Mouse (Mus musculus) midbrain, embryonic 15.5 days (tissue): ENCODE data around the gene Cpxm1. TPM values are rescaled to one million over a fixed set of nuclear protein-coding genes. Genes with fewer than 3 reads are reported as not detected.
A peak's percentile ranks its signal among the peaks of the same experiment; 100 is the strongest.
"Not testable (repeated sequence)": the region's sequence is repeated elsewhere in the genome, so short reads cannot be mapped to it uniquely, and the experiment has no call there.

Experiments used
- ATAC-seq: fragments of 200-750 bp; cut with Nextera tagmentation; replicated peaks from 2 replicates; pipeline ENCODE4 v1.8.0; 2017; ENCODE audit warnings: moderate TSS enrichment
- H3K27ac ChIP-seq: fragments of 300-500 bp; sonication (generic); 2 replicates; pipeline ENCODE4 v1.5.1; 2015; ENCODE audit warnings: mild to moderate bottlenecking, inconsistent platforms
- H3K27me3 ChIP-seq: fragments of 300-500 bp; sonication (generic); replicated peaks from 2 replicates; pipeline ENCODE4 v1.6.1; 2015; ENCODE audit warnings: inconsistent platforms
- H3K36me3 ChIP-seq: fragments of 300-500 bp; sonication (generic); replicated peaks from 2 replicates; pipeline ENCODE4 v1.6.1; 2015; ENCODE audit warnings: inconsistent platforms
- H3K4me1 ChIP-seq: fragments of 300-500 bp; sonication (generic); 2 replicates; pipeline ENCODE4 v1.6.1; 2015; ENCODE audit warnings: inconsistent platforms
- H3K4me2 ChIP-seq: fragments of 300-500 bp; sonication (generic); 2 replicates; pipeline ENCODE4 v1.6.1; 2015; ENCODE audit warnings: inconsistent platforms, mild to moderate bottlenecking, moderate library complexity
- H3K4me3 ChIP-seq: fragments of 300-500 bp; sonication (generic); 2 replicates; pipeline ENCODE4 v1.5.1; 2015; ENCODE audit warnings: mild to moderate bottlenecking, inconsistent platforms
- H3K9ac ChIP-seq: fragments of 300-500 bp; sonication (generic); 2 replicates; pipeline ENCODE4 v1.6.1; 2015; ENCODE audit warnings: mild to moderate bottlenecking, inconsistent platforms
- H3K9me3 ChIP-seq: fragments of 300-500 bp; sonication (generic); 2 replicates; pipeline ENCODE4 v1.6.1; 2016; ENCODE audit warnings: inconsistent platforms
- WGBS: fragments of 180-500 bp; shearing (Covaris S2); methylation state at CpG from one replicate; pipeline ENCODE4 v1.1.7; 2015; ENCODE audit warnings: mixed read lengths; 5-methylcytosine and 5-hydroxymethylcytosine counted together
- polyA plus RNA-seq: library from polyadenylated mRNA; unstranded; fragments of >200 nt; fragmentation: Nextera tagmentation; extraction: Ambion mirVana; gene quantifications from 2 replicates; pipeline ENCODE4 v1.2.1, GENCODE M21; 2015

Cpxm1 gene
- polyA plus RNA-seq, 1 experiment from 2014 or later = 21.2 TPM

- no peak overlapping the region for H3K4me2 ChIP-seq
- no peaks in the 10 kb centered on the region for H3K36me3 ChIP-seq
- H3K27me3 ChIP-seq = peaks cover 7% of the 10 kb centered on the region; the same call in 1 of the 2 replicates
- 93% methylated on average over 11 of the region's 11 CpGs for WGBS
- H3K4me1 ChIP-seq = peaks cover 15% of the 10 kb centered on the region
- ATAC-seq = no peak
- no peaks in the 10 kb centered on the region for H3K9me3 ChIP-seq
- H3K4me3 ChIP-seq = no peak overlapping the region
- H3K27ac ChIP-seq = no peak overlapping the region
- H3K9ac ChIP-seq = no peak overlapping the region
Measured at GRCm38 (mm10) chr2:130395696-130396095, 1.7 kb downstream of the Cpxm1 start.

GRCm38 (mm10) chr2:130392836-130393235, 4.5 kb downstream of the Cpxm1 start:
- Histone ChIP-seq H3K4me1 (peaks cover 12% of the 10 kb centered on the region), H3K36me3 (no peaks in the 10 kb centered on the region), H3K4me2 (no peak overlapping the region), H3K9ac (no peak overlapping the region), H3K9me3 (no peaks in the 10 kb centered on the region), H3K4me3 (no peak overlapping the region), H3K27me3 (no peaks in the 10 kb centered on the region), H3K27ac (no peak overlapping the region)
- no peak for ATAC-seq
- WGBS = 87% methylated on average over 3 of the region's 3 CpGs

- no peak for ATAC-seq
- Histone ChIP-seq H3K4me1 (no peaks in the 10 kb centered on the region), H3K4me2 (no peak overlapping the region), H3K27ac (no peak overlapping the region), H3K9ac (no peak overlapping the region), H3K27me3 (no peaks in the 10 kb centered on the region), H3K9me3 (no peaks in the 10 kb centered on the region), H3K4me3 (no peak overlapping the region), H3K36me3 (no peaks in the 10 kb centered on the region)
- 87% methylated on average over 11 of the region's 11 CpGs for WGBS
Measured at GRCm38 (mm10) chr2:130390993-130391625, 6.3 kb downstream of the Cpxm1 start.

- WGBS = 85% methylated on average over 2 of the region's 2 CpGs
- no peaks in the 10 kb centered on the region for H3K9me3 ChIP-seq
- no peak overlapping the region for H3K4me3 ChIP-seq
- no peak overlapping the region for H3K9ac ChIP-seq
- H3K27me3 ChIP-seq = no peaks in the 10 kb centered on the region
- no peak for ATAC-seq
- no peak overlapping the region for H3K27ac ChIP-seq
- H3K4me1 ChIP-seq = no peaks in the 10 kb centered on the region
- H3K36me3 ChIP-seq = no peaks in the 10 kb centered on the region
- H3K4me2 ChIP-seq = no peak overlapping the region
Measured at GRCm38 (mm10) chr2:130388796-130389195, 8.6 kb downstream of the Cpxm1 start.

- Histone ChIP-seq H3K27me3 (no peaks in the 10 kb centered on the region), H3K9me3 (no peaks in the 10 kb centered on the region), H3K4me3 (no peak overlapping the region), H3K36me3 (no peaks in the 10 kb centered on the region), H3K9ac (no peak overlapping the region), H3K4me1 (no peaks in the 10 kb centered on the region), H3K27ac (no peak overlapping the region), H3K4me2 (no peak overlapping the region)
- no peak for ATAC-seq
- 48% methylated on average over 1 of the region's 1 CpGs for WGBS
Measured at GRCm38 (mm10) chr2:130386212-130386611, 11.2 kb downstream of the Cpxm1 start.

- Histone ChIP-seq H3K4me2 (no peak overlapping the region), H3K27ac (no peak overlapping the region), H3K4me1 (no peaks in the 10 kb centered on the region), H3K27me3 (no peaks in the 10 kb centered on the region), H3K4me3 (no peak overlapping the region), H3K36me3 (no peaks in the 10 kb centered on the region), H3K9me3 (no peaks in the 10 kb centered on the region), H3K9ac (no peak overlapping the region)
- ATAC-seq = peak; percentile 54; the same call in 1 of the 2 replicates
- WGBS = 69% methylated on average over 6 of the region's 6 CpGs
Measured at GRCm38 (mm10) chr2:130383895-130384294, 13.5 kb downstream of the Cpxm1 start.

GRCm38 (mm10) chr2:130383205-130383604, 14.2 kb downstream of the Cpxm1 start:
- no peak for ATAC-seq
- no peak overlapping the region for H3K4me3 ChIP-seq
- 47% methylated on average over 3 of the region's 3 CpGs for WGBS

GRCm38 (mm10) chr2:130374951-130375350, 22.4 kb downstream of the Cpxm1 start:
- Histone ChIP-seq H3K9me3 (no peaks in the 10 kb centered on the region), H3K27me3 (no peaks in the 10 kb centered on the region), H3K4me3 (no peak overlapping the region), H3K9ac (no peak overlapping the region), H3K27ac (no peak overlapping the region), H3K36me3 (no peaks in the 10 kb centered on the region), H3K4me1 (no peaks in the 10 kb centered on the region), H3K4me2 (no peak overlapping the region)
- ATAC-seq = no peak
- WGBS = 78% methylated on average over 4 of the region's 4 CpGs

More at GRCm38 (mm10) chr2:130383205-130383604, 14.2 kb downstream of the Cpxm1 start:
- Histone ChIP-seq H3K4me1 (no peaks in the 10 kb centered on the region), H3K36me3 (no peaks in the 10 kb centered on the region), H3K27ac (no peak overlapping the region), H3K9me3 (no peaks in the 10 kb centered on the region), H3K27me3 (no peaks in the 10 kb centered on the region), H3K9ac (no peak overlapping the region), H3K4me2 (no peak overlapping the region)

- not testable (repeated sequence) for H3K4me3 ChIP-seq, ATAC-seq, H3K27ac ChIP-seq, H3K4me1 ChIP-seq, H3K9ac ChIP-seq, H3K9me3 ChIP-seq, H3K27me3 ChIP-seq, H3K4me2 ChIP-seq, H3K36me3 ChIP-seq
- WGBS = 41% methylated on average over 1 of the region's 1 CpGs
Measured at GRCm38 (mm10) chr2:130373026-130373425, 24.3 kb downstream of the Cpxm1 start.

GRCm38 (mm10) chr2:130367386-130367785, 30.0 kb downstream of the Cpxm1 start:
- Histone ChIP-seq H3K36me3 (no peaks in the 10 kb centered on the region), H3K9me3 (no peaks in the 10 kb centered on the region), H3K27ac (no peak overlapping the region), H3K4me3 (no peak overlapping the region), H3K4me1 (peaks cover 4% of the 10 kb centered on the region; the same call in 1 of the 2 replicates), H3K4me2 (no peak overlapping the region), H3K27me3 (peaks cover 16% of the 10 kb centered on the region), H3K9ac (no peak overlapping the region)
- 64% methylated on average over 4 of the region's 4 CpGs for WGBS
- ATAC-seq = no peak

- Histone ChIP-seq H3K4me1 (peaks cover 4% of the 10 kb centered on the region; the same call in 1 of the 2 replicates), H3K9ac (no peak overlapping the region), H3K27ac (no peak overlapping the region), H3K4me2 (peak overlapping the region; percentile 47), H3K4me3 (peak overlapping the region; percentile 29), H3K36me3 (no peaks in the 10 kb centered on the region), H3K9me3 (no peaks in the 10 kb centered on the region), H3K27me3 (peaks cover 34% of the 10 kb centered on the region)
- 8% methylated on average over 30 of the region's 30 CpGs for WGBS
- peak; percentile 66; the same call in 1 of the 2 replicates for ATAC-seq
Measured at GRCm38 (mm10) chr2:130365211-130366094, 31.9 kb downstream of the Cpxm1 start.

- Histone ChIP-seq H3K27ac (no peak overlapping the region), H3K9ac (no peak overlapping the region), H3K4me3 (no peak overlapping the region), H3K9me3 (no peaks in the 10 kb centered on the region), H3K36me3 (no peaks in the 10 kb centered on the region), H3K27me3 (peaks cover 44% of the 10 kb centered on the region), H3K4me2 (no peak overlapping the region), H3K4me1 (peaks cover 4% of the 10 kb centered on the region; the same call in 1 of the 2 replicates)
- 3% methylated on average over 14 of the region's 14 CpGs for WGBS
- ATAC-seq = no peak
Measured at GRCm38 (mm10) chr2:130362511-130363026, 34.8 kb downstream of the Cpxm1 start.
